In genomic region chr3:53846206-53846928, GRCm38 (mm10) we compare ENCODE assay signal across 36 mouse cellular contexts. TPM values are rescaled to one million over a fixed set of nuclear protein-coding genes. Genes with fewer than 3 reads are reported as not detected.
DNase-seq lines count a peak whose midpoint lies in the region; ATAC-seq and TF ChIP-seq lines count a peak whose summit lies in the region.
"Had no signal": no experiment of that assay in that cellular context is flagged by ENCODE, and none has a peak within 500 bp of the region (broad histone marks: within the 10 kb centered on the region; RNA-seq: fewer than 3 reads in every experiment).

No protein-coding gene starts in this region.

- H3K36me3 ChIP-seq in heart, embryonic 12.5 days = no peaks in the 10 kb centered on the region
- H3K36me3 ChIP-seq: heart, embryonic 10.5 days; hindbrain, embryonic 13.5 days; limb, embryonic 13.5 days; midbrain, embryonic 15.5 days had no signal

- no peaks in the 10 kb centered on the region for H3K9me3 ChIP-seq in heart, embryonic 12.5 days (replicated peaks)
- H3K9me3 ChIP-seq: heart, embryonic 10.5 days; hindbrain, embryonic 13.5 days; limb, embryonic 13.5 days; midbrain, embryonic 15.5 days had no signal

- no peak for DNase-seq in layer of hippocampus, adult 2 months (ENCODE audit: low spot score in 2 of 2)
- DNase-seq in layer of hippocampus, adult 9-10 months (ENCODE audit: low spot score) = no peak
- DNase-seq in ES-CJ7 (ENCODE audit: low read depth, low spot score) = peak; percentile 69
- DNase-seq in Muller cell, postnatal 12 days (ENCODE audit: inconsistent ontology term) = peak; percentile 62
- DNase-seq: adrenal gland, postnatal 14 days; B cell, adult 2 months; cerebellum, adult 18-20 months; cerebellum, postnatal 14 days; gastrocnemius, postnatal 14 days; heart, postnatal 4 days; kidney, adult 8-10 months; lung, postnatal 14 days; thymus, postnatal 4 days had no signal

- TF ChIP-seq CTCF in layer of hippocampus, adult 2 months (conservative IDR thresholded peaks at IDR 0.05) = no peak
- no peak for TF ChIP-seq CTCF in olfactory bulb, adult 2 months (IDR thresholded peaks at IDR 0.05; ENCODE audit: insufficient read depth, low read depth, low read length)

- no peak overlapping the region for H3K9ac ChIP-seq in heart, embryonic 12.5 days
- H3K9ac ChIP-seq: hindbrain, embryonic 13.5 days; limb, embryonic 13.5 days; midbrain, embryonic 15.5 days had no signal

- peak overlapping the region; percentile 20; the same call in 1 of the 2 replicates for H3K27ac ChIP-seq in layer of hippocampus, adult 2 months
- H3K27ac ChIP-seq in olfactory bulb, adult 2 months (ENCODE audit: insufficient read depth, low read depth, low read length) = peak overlapping the region; percentile 23; the same call in 1 of the 2 replicates
- no peak overlapping the region for H3K27ac ChIP-seq in heart, embryonic 12.5 days (ENCODE audit: poor library complexity, severe bottlenecking)
- H3K27ac ChIP-seq: heart, embryonic 10.5 days; hindbrain, embryonic 13.5 days; kidney, postnatal 0 days; limb, embryonic 13.5 days; midbrain, embryonic 15.5 days had no signal

- no peak overlapping the region for H3K4me2 ChIP-seq in heart, embryonic 12.5 days
- H3K4me2 ChIP-seq: hindbrain, embryonic 13.5 days; limb, embryonic 13.5 days; liver, embryonic 11.5 days; midbrain, embryonic 15.5 days had no signal

- no peak for TF ChIP-seq POLR2A in olfactory bulb, adult 2 months (IDR thresholded peaks at IDR 0.05; ENCODE audit: insufficient read depth, low read depth, low read length)

- no peak for ATAC-seq in heart, embryonic 12.5 days (ENCODE audit: insufficient number of reproducible peaks, low FRiP score)
- ATAC-seq: intestine, embryonic 16.5 days; midbrain, embryonic 15.5 days had no signal

- no peaks in the 10 kb centered on the region for H3K27me3 ChIP-seq in heart, embryonic 12.5 days (replicated peaks)
- H3K27me3 ChIP-seq: hindbrain, embryonic 13.5 days; limb, embryonic 13.5 days; midbrain, embryonic 15.5 days had no signal

- H3K4me3 ChIP-seq in layer of hippocampus, adult 2 months = no peak overlapping the region
- H3K4me3 ChIP-seq in olfactory bulb, adult 2 months (ENCODE audit: insufficient read depth, low read depth, low read length) = no peak overlapping the region
- no peak overlapping the region for H3K4me3 ChIP-seq in heart, embryonic 12.5 days
- H3K4me3 ChIP-seq: heart, embryonic 10.5 days; hindbrain, embryonic 13.5 days; limb, embryonic 13.5 days; midbrain, embryonic 15.5 days had no signal

- peaks cover 6% of the 10 kb centered on the region for H3K4me1 ChIP-seq in olfactory bulb, adult 2 months (ENCODE audit: control insufficient read depth, insufficient read depth, low read length)
- H3K4me1 ChIP-seq in heart, embryonic 12.5 days (replicated peaks) = no peaks in the 10 kb centered on the region
- H3K4me1 ChIP-seq: heart, embryonic 10.5 days; hindbrain, embryonic 13.5 days; midbrain, embryonic 15.5 days had no signal

- WGBS in olfactory bulb, adult 2 months = 64% methylated on average over 7 of the region's 7 CpGs
- 68% methylated on average over 7 of the region's 7 CpGs for WGBS in heart, embryonic 12.5 days

RNA-seq across cellular contexts. Expression of gene Gm10985, which starts 1.5 kb away (rescaled TPM):
- not detected for total RNA-seq in layer of hippocampus, adult 2 months (2021)
- not detected in 2 replicates for polyA plus RNA-seq in olfactory bulb, adult 2 months (2012; ENCODE audit: insufficient read depth, insufficient read length, low replicate concordance, missing spikeins)
- not detected in 2 replicates for polyA plus RNA-seq in heart, embryonic 12.5 days (2016; fragmentation: Nextera tagmentation; extraction: Ambion mirVana)
- total RNA-seq: adrenal gland, postnatal 14 days; ES-E14; gastrocnemius, postnatal 14 days; granulocyte monocyte progenitor cell, adult 5-6 weeks; heart, postnatal 4 days; layer of hippocampus, postnatal 10 days; left cerebral cortex, adult 18-20 months; left cerebral cortex, postnatal 25 days; neutrophil, adult 5-6 weeks had no signal
- polyA plus RNA-seq: cortical plate, adult 2 months; embryonic facial prominence, embryonic 11.5 days; heart, embryonic 10.5 days; heart, embryonic 16.5 days; hindbrain, embryonic 13.5 days; intestine, embryonic 16.5 days; kidney, postnatal 0 days; large intestine, adult 2 months; limb, embryonic 13.5 days; liver, embryonic 11.5 days; liver, embryonic 16.5 days; midbrain, embryonic 15.5 days; neural tube, embryonic 11.5 days; testis, adult 2 months; thymus, postnatal 0 days had no signal

RNA-seq across cellular contexts. Expression of gene Ufm1, which starts 17.3 kb away (rescaled TPM):
- total RNA-seq in layer of hippocampus, adult 2 months (2021) = 10 to 100 TPM; 79.2 to 79.6 TPM
- not detected in 2 replicates for polyA plus RNA-seq in olfactory bulb, adult 2 months (2012; ENCODE audit: insufficient read depth, insufficient read length, low replicate concordance, missing spikeins)
- 71.4 and 82.0 TPM in 2 replicates for polyA plus RNA-seq in heart, embryonic 12.5 days (2016; fragmentation: Nextera tagmentation; extraction: Ambion mirVana)

Comparison
In these comparisons a context has a peak if more than half of its experiments do, and no peak if none do; other contexts are left out.
1. DNase-seq: peak in ES-CJ7 (single experiment) and Muller cell, postnatal 12 days (single experiment); none in layer of hippocampus, adult 2 months (0 of 2) and layer of hippocampus, adult 9-10 months (single experiment).